Mouse (Mus musculus) adrenal gland, postnatal 14 days (tissue): ENCODE measurements around the gene Cutal. TPM values are rescaled to one million over a fixed set of nuclear protein-coding genes. Genes with fewer than 3 reads are reported as not detected.

Source experiments
- DNase-seq: peaks from one replicate; pipeline ENCODE4 v3.0.0; 2021; ENCODE audit warnings: mixed read lengths
- total RNA-seq: library from RNA; stranded (reverse); gene quantifications from 2 replicates; pipeline ENCODE4 v1.2.3, GENCODE M21; 2021

Cutal gene
- total RNA-seq, 1 experiment from 2014 or later: 6.5 TPM

GRCm38 (mm10) chr2:34915103-34915502 lies 40.9 kb downstream of the Cutal start:
- no peak for DNase-seq

- no peak for DNase-seq
These were observed 45.9 kb downstream of the Cutal start for GRCm38 (mm10) chr2:34920144-34920543.

GRCm38 (mm10) chr2:34922729-34923128 lies 48.5 kb downstream of the Cutal start:
- DNase-seq: no peak

GRCm38 (mm10) chr2:34927320-34927719 lies 53.1 kb downstream of the Cutal start:
- no peak for DNase-seq

GRCm38 (mm10) chr2:34937460-34937859 lies 63.3 kb downstream of the Cutal start:
- DNase-seq: no peak

GRCm38 (mm10) chr2:34938269-34939208 lies 64.3 kb downstream of the Cutal start:
- peak; percentile 44 for DNase-seq

GRCm38 (mm10) chr2:34940246-34940645 lies 66.0 kb downstream of the Cutal start:
- DNase-seq: no peak

GRCm38 (mm10) chr2:34941061-34941675 lies 67.0 kb downstream of the Cutal start:
- DNase-seq: no peak

Other genes with a start within 250 kb of the Cutal start
- 55.5 and 58.2 TPM in 2 replicates for gene Gapvd1, start 119.2 kb upstream of the Cutal start, total RNA-seq
- 552 and 555 TPM in 2 replicates for gene Hspa5, start 102.4 kb upstream of the Cutal start, total RNA-seq
- 24.8 and 29.7 TPM in 2 replicates for gene Rabepk, start 74.5 kb upstream of the Cutal start, total RNA-seq
- gene Fbxw2, start 48.1 kb upstream of the Cutal start, total RNA-seq: 67.5 and 75.5 TPM in 2 replicates
- not detected in 2 replicates for gene Gm34653, start 41.4 kb upstream of the Cutal start, total RNA-seq
- 32.2 and 39.5 TPM in 2 replicates for gene Psmd5, start 572 bp downstream of the Cutal start, total RNA-seq
- gene Phf19, start 39.6 kb downstream of the Cutal start, total RNA-seq: 4.3 and 5.0 TPM in 2 replicates
- gene Traf1, start 87.4 kb downstream of the Cutal start, total RNA-seq: 4.2 and 7.1 TPM in 2 replicates
- gene Hc, start 187.0 kb downstream of the Cutal start, total RNA-seq: 4.0 and 46.1 TPM in 2 replicates
- gene AI182371, start 227.1 kb downstream of the Cutal start, total RNA-seq: 2.4 and 37.8 TPM in 2 replicates
- 17.1 and 22.0 TPM in 2 replicates for gene Cntrl, start 235.1 kb downstream of the Cutal start, total RNA-seq